Mouse (Mus musculus) cerebellum, adult 18-20 months (tissue): ENCODE data around the gene Morc4.

Source experiments
- DNase-seq, 2 experiments: peaks; one replicate each; pipeline ENCODE4 v3.0.0; 2021

The Morc4 gene

GRCm38 (mm10) chrX:139870938-139871791, at the start of gene Morc4:
TSS of gene Morc4 (minus strand) at chrX:139871677.
- peak; percentile 59 to 65 for DNase-seq

- DNase-seq, result no peak
These were observed 49.1 kb upstream of the Morc4 start for GRCm38 (mm10) chrX:139920572-139920971.

- DNase-seq, result no peak
These were observed 19.9 kb upstream of the Morc4 start for GRCm38 (mm10) chrX:139891387-139891786.

- DNase-seq, result no peak
These were observed 11.7 kb upstream of the Morc4 start for GRCm38 (mm10) chrX:139883221-139883620.

- no peak for DNase-seq
These were observed 6.5 kb upstream of the Morc4 start for GRCm38 (mm10) chrX:139877936-139878335.

- DNase-seq, result no peak
These were observed 5.6 kb upstream of the Morc4 start for GRCm38 (mm10) chrX:139877105-139877504.

GRCm38 (mm10) chrX:139870300-139870711, 1.2 kb downstream of the Morc4 start:
- peak; percentile 6 to 14 for DNase-seq

GRCm38 (mm10) chrX:139859402-139859801, 12.1 kb downstream of the Morc4 start:
- no peak for DNase-seq

GRCm38 (mm10) chrX:139854795-139855194, 16.7 kb downstream of the Morc4 start:
- no peak for DNase-seq

GRCm38 (mm10) chrX:139841091-139841490, 30.4 kb downstream of the Morc4 start:
- DNase-seq, result no peak

- DNase-seq, result no peak
These were observed 32.4 kb downstream of the Morc4 start for GRCm38 (mm10) chrX:139839057-139839456.

GRCm38 (mm10) chrX:139832464-139832863, 39.0 kb downstream of the Morc4 start:
- DNase-seq, result peak; percentile 28 to 52

- no peak for DNase-seq
These were observed 42.9 kb downstream of the Morc4 start for GRCm38 (mm10) chrX:139828363-139829092.

GRCm38 (mm10) chrX:139826926-139827325, 44.6 kb downstream of the Morc4 start:
- no peak for DNase-seq

- no peak for DNase-seq
These were observed 46.1 kb downstream of the Morc4 start for GRCm38 (mm10) chrX:139825402-139825801.

- DNase-seq, result no peak
These were observed 56.3 kb downstream of the Morc4 start for GRCm38 (mm10) chrX:139815201-139815600.

GRCm38 (mm10) chrX:139814018-139814635, 57.4 kb downstream of the Morc4 start:
- DNase-seq, result no peak

- DNase-seq, result no peak
These were observed 58.0 kb downstream of the Morc4 start for GRCm38 (mm10) chrX:139813299-139814002.

- no peak for DNase-seq
These were observed 58.7 kb downstream of the Morc4 start for GRCm38 (mm10) chrX:139812636-139813298.

- peak; percentile 32 to 36 for DNase-seq
These were observed 63.0 kb downstream of the Morc4 start for GRCm38 (mm10) chrX:139808501-139808900.

- peak; percentile 42 to 51 for DNase-seq
These were observed 63.4 kb downstream of the Morc4 start for GRCm38 (mm10) chrX:139808085-139808484.

- DNase-seq, result no peak
These were observed 64.1 kb downstream of the Morc4 start for GRCm38 (mm10) chrX:139807391-139807790.
